Mouse (Mus musculus) testis, postnatal 14 days (tissue): ENCODE results near the gene Anp32a.

Experiments
- DNase-seq: peaks from one replicate; pipeline ENCODE4 v3.0.0; 2021; ENCODE audit warnings: low spot score

The Anp32a gene

GRCm38 (mm10) chr9:62369172-62369571 lies 28.1 kb downstream of the Anp32a start:
- DNase-seq, result no peak

GRCm38 (mm10) chr9:62370186-62370585 lies 29.1 kb downstream of the Anp32a start:
- DNase-seq, result no peak

GRCm38 (mm10) chr9:62370648-62371280 lies 29.7 kb downstream of the Anp32a start:
- DNase-seq, result no peak

- no peak for DNase-seq
Observed at GRCm38 (mm10) chr9:62371745-62372555, 30.9 kb downstream of the Anp32a start.

- no peak for DNase-seq
Observed at GRCm38 (mm10) chr9:62372556-62373221, 31.6 kb downstream of the Anp32a start.

- peak; percentile 49 for DNase-seq
Observed at GRCm38 (mm10) chr9:62373222-62374123, 32.4 kb downstream of the Anp32a start.

GRCm38 (mm10) chr9:62374276-62374675 lies 33.2 kb downstream of the Anp32a start:
- DNase-seq, result no peak

- DNase-seq, result no peak
Observed at GRCm38 (mm10) chr9:62377897-62378296, 36.8 kb downstream of the Anp32a start.

GRCm38 (mm10) chr9:62380351-62380750 lies 39.3 kb downstream of the Anp32a start:
- no peak for DNase-seq

- no peak for DNase-seq
Observed at GRCm38 (mm10) chr9:62381402-62381913, 40.4 kb downstream of the Anp32a start.

- no peak for DNase-seq
Observed at GRCm38 (mm10) chr9:62382519-62383084, 41.5 kb downstream of the Anp32a start.

- no peak for DNase-seq
Observed at GRCm38 (mm10) chr9:62385062-62385461, 44.0 kb downstream of the Anp32a start.

- no peak for DNase-seq
Observed at GRCm38 (mm10) chr9:62385727-62386518, 44.8 kb downstream of the Anp32a start.

GRCm38 (mm10) chr9:62389735-62390134 lies 48.6 kb downstream of the Anp32a start:
- no peak for DNase-seq

- DNase-seq, result no peak
Observed at GRCm38 (mm10) chr9:62393531-62393930, 52.4 kb downstream of the Anp32a start.

GRCm38 (mm10) chr9:62394163-62394562 lies 53.1 kb downstream of the Anp32a start:
- no peak for DNase-seq

- DNase-seq, result no peak
Observed at GRCm38 (mm10) chr9:62400531-62401170, 59.6 kb downstream of the Anp32a start.

GRCm38 (mm10) chr9:62401589-62401988 lies 60.5 kb downstream of the Anp32a start:
- no peak for DNase-seq

- DNase-seq, result no peak
Observed at GRCm38 (mm10) chr9:62406423-62407013, 65.4 kb downstream of the Anp32a start.
